Mouse (Mus musculus) brain, embryonic 14.5 days (tissue): ENCODE results near the gene Fhl2.

ENCODE experiments used
- CTCF ChIP-seq: fragments of 200-500 bp; IDR thresholded peaks from 2 replicates; pipeline ENCODE4 v1.5.1; 2012; ENCODE audit warnings: inconsistent platforms, mild to moderate bottlenecking, moderate library complexity, borderline replicate concordance; ENCODE audit not compliant: insufficient read depth, insufficient read length; ENCODE audit errors: extremely low read depth
- POLR2A ChIP-seq: fragments of 200-500 bp; IDR thresholded peaks from 2 replicates; pipeline ENCODE4 v1.6.1; 2012; ENCODE audit warnings: mild to moderate bottlenecking, inconsistent platforms, borderline replicate concordance; ENCODE audit not compliant: poor library complexity, insufficient read depth, insufficient read length, severe bottlenecking; ENCODE audit errors: extremely low read depth

DNA sequence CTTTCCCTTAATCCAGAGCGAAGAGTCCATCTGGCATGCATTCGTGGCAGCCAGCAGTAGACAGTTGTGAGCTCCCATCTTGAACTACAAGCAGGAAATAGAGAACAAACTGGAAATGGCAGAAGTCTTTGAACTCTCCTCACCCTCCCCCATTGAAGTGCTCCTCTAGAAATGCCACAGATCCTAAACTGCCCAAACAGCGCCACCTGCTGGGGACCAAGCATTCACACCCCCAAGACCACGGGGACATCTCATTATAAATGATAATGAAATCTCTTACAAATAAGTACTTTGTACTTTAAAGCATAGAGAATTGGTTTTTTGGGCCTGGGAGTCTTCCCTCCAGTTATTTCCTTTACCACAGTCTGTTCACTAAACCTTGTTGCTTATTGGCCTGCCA lies 86.2 kb downstream of the Fhl2 start:
- TF ChIP-seq CTCF = peak; percentile 69; the same call in 1 of the 2 replicates
- no peak for TF ChIP-seq POLR2A
